Mouse (Mus musculus): ENCODE results near the gene Tnfaip8l3. TPM values are rescaled to one million over a fixed set of nuclear protein-coding genes. Genes with fewer than 3 reads are reported as not detected.

Gene Tnfaip8l3
- polyA plus RNA-seq, 1 experiment from 2014 or later = 0.09 TPM

DNA sequence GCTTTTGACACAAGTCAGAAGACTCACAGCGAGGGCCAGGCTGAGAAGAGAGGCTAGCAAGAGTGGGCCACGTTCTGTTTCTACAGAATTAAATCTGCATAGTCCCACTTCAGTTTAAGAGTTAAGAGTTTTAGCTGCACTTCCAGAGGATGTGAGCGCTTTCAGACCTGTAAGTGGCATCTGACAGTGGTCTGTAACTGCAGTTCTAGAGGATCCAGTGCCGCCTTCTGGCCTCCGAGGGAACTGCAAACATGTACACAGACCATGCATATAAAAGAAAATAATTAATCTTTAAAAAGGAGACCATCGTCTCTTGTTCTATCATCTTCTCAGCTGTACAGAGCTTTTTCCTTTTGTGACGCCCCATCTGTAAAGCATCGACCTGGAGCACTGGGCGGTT lies 83.3 kb downstream of the Tnfaip8l3 start:
- Histone ChIP-seq H3K9ac (replicated peaks) (no peak overlapping the region), H3K27me3 (ENCODE audit: insufficient read depth, low read length) (no peaks in the 10 kb centered on the region), H3K36me3 (replicated peaks; ENCODE audit: insufficient read depth, low read length) (no peaks in the 10 kb centered on the region), H3K4me1 (ENCODE audit: insufficient read depth) (no peaks in the 10 kb centered on the region), H3K27ac (ENCODE audit: low read depth) (no peak overlapping the region), H3K4me3 (ENCODE audit: low read depth, low read length) (no peak overlapping the region), H3K4me2 (ENCODE audit: low read depth, low read length) (no peak overlapping the region), H3K9me3 (ENCODE audit: low read length) (no peaks in the 10 kb centered on the region)
- DNase-seq (peak; percentile 46), ATAC-seq (no peak)
- 36% methylated on average over 9 of the region's 9 CpGs for WGBS (ENCODE audit: insufficient replicate concordance)
- TF ChIP-seq CTCF (IDR thresholded peaks at IDR 0.05; ENCODE audit: low read depth) (peak; percentile 60), EP300 (IDR thresholded peaks at IDR 0.05; ENCODE audit: low read depth) (no peak)

DNA sequence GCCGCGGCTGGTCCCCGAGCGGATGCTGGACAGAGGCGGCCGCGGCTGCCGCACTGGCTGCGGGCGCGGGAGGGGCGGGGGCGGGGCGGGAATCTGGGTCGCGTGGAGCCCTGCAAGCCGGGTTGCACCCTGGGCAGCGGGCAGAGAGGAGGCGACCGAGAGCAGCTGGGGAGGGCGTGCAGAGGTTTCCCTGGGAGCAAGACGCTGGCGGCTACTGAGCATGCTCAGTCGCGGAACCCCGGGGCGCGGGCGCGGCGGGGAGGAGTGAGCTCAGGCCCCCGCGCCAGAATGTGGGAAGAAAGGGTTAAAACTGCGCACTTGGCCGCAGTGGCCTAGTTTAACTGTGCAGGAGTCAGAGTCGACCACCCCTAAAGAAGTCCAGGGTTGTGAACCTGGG lies 93.1 kb downstream of the Tnfaip8l3 start, which contains the start of gene Elmod1:
Gene Elmod1, minus strand, starts transcription at position 180 of the 397 bp plus-strand sequence.
- no peaks in the 10 kb centered on the region for H3K9me3 ChIP-seq (ENCODE audit: low read length)
- H3K4me2 ChIP-seq (ENCODE audit: low read depth, low read length) = peak within 1 kb of the TSS; percentile 58
- ATAC-seq (no peak), DNase-seq (peak; percentile 29)
- no peak within 1 kb of the TSS for H3K9ac ChIP-seq (replicated peaks)
- no peak within 1 kb of the TSS for H3K27ac ChIP-seq (ENCODE audit: low read depth)
- under 1% methylated on average over 36 of the region's 36 CpGs for WGBS (ENCODE audit: insufficient replicate concordance)
- H3K36me3 ChIP-seq (replicated peaks; ENCODE audit: insufficient read depth, low read length) = no peaks in the 10 kb centered on the region
- H3K4me3 ChIP-seq (ENCODE audit: low read depth, low read length) = peak within 1 kb of the TSS; percentile 33
- no peaks in the 10 kb centered on the region for H3K4me1 ChIP-seq (ENCODE audit: insufficient read depth)
- H3K27me3 ChIP-seq (ENCODE audit: insufficient read depth, low read length) = peaks cover 34% of the 10 kb centered on the region
- TF ChIP-seq EP300 (IDR thresholded peaks at IDR 0.05; ENCODE audit: low read depth) = no peak
- no peak for TF ChIP-seq CTCF (IDR thresholded peaks at IDR 0.05; ENCODE audit: low read depth)

DNA sequence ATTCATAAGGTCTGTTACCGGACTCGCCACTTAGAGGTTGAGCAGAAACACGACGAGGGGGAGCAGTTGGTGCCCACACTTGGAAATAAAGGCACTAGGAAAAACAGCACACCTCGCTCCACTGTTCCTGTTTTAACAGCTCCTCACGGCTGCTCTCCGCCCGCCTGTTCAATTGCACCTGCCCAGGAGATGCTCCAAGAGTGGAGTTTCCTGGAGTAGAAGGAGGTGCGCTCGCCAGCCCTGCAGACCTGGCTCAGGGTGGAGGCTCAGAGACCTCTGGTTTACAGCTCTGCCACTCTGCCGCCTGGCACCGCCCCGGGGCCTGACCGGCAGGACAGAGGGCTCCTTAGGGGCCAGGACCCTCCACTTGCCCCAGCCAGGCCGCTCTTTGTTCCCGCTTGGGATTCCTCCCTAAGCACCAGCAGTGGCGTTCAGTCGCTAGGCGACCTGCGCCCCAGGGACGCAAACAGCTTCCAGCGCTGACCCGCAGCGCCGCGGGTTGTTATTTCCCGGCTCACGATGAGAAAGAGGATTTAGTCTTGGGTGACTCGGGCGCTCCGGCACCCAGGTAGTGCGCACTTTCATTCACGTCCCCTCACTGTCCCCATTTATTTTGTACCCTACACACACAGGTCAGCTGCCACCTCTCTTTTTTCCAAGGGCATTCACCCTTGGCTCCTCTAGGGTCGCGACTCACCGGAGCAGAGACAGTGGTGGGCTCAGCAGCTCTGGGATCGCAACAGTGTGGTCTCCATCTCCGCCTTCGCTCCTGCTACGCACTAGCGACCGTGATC lies 93.7 kb downstream of the Tnfaip8l3 start:
- Histone ChIP-seq H3K9ac (replicated peaks) (no peak overlapping the region), H3K4me1 (ENCODE audit: insufficient read depth) (no peaks in the 10 kb centered on the region), H3K27ac (ENCODE audit: low read depth) (no peak overlapping the region), H3K4me2 (ENCODE audit: low read depth, low read length) (peak overlapping the region; percentile 58), H3K27me3 (ENCODE audit: insufficient read depth, low read length) (peaks cover 34% of the 10 kb centered on the region), H3K4me3 (ENCODE audit: low read depth, low read length) (peak overlapping the region; percentile 33), H3K36me3 (replicated peaks; ENCODE audit: insufficient read depth, low read length) (no peaks in the 10 kb centered on the region), H3K9me3 (ENCODE audit: low read length) (no peaks in the 10 kb centered on the region)
- no peak for ATAC-seq
- TF ChIP-seq EP300 (IDR thresholded peaks at IDR 0.05; ENCODE audit: low read depth) (no peak), CTCF (IDR thresholded peaks at IDR 0.05; ENCODE audit: low read depth) (no peak)
- DNase-seq = no peak
- WGBS (ENCODE audit: insufficient replicate concordance) = 3% methylated on average over 42 of the region's 42 CpGs

DNA sequence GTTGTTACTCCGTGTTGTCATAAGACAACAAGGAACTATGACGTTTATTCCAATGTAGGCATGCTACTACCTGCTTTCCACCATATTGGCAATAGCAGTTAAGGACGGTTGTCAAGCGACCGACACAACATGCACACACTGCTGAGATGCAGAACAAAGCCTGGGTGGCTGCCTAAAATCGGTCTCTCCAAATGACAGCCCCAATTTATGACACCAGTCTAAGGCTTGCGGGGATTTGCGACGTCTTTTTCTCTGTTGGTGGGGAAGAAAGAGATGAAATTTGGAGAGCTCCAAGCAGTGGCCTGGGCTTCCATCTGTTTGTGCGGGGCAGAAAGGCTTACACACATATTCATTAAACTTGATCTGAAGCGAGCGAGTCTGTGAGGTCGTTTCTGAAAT lies 94.3 kb downstream of the Tnfaip8l3 start:
- ATAC-seq (no peak), DNase-seq (no peak)
- no peaks in the 10 kb centered on the region for H3K4me1 ChIP-seq (ENCODE audit: insufficient read depth)
- H3K9me3 ChIP-seq (ENCODE audit: low read length) = no peaks in the 10 kb centered on the region
- H3K4me2 ChIP-seq (ENCODE audit: low read depth, low read length) = no peak overlapping the region
- H3K36me3 ChIP-seq (replicated peaks; ENCODE audit: insufficient read depth, low read length) = no peaks in the 10 kb centered on the region
- peaks cover 34% of the 10 kb centered on the region for H3K27me3 ChIP-seq (ENCODE audit: insufficient read depth, low read length)
- no peak overlapping the region for H3K4me3 ChIP-seq (ENCODE audit: low read depth, low read length)
- no peak overlapping the region for H3K9ac ChIP-seq (replicated peaks)
- no peak overlapping the region for H3K27ac ChIP-seq (ENCODE audit: low read depth)
- WGBS (ENCODE audit: insufficient replicate concordance) = 23% methylated on average over 13 of the region's 13 CpGs
- no peak for TF ChIP-seq CTCF (IDR thresholded peaks at IDR 0.05; ENCODE audit: low read depth)

Other genes starting within 250 kb of the Tnfaip8l3 start
- gene Sln, start 218.2 kb downstream of the Tnfaip8l3 start, polyA plus RNA-seq (2015; fragmentation: Nextera tagmentation; extraction: Ambion mirVana) = 0.85 and 16.9 TPM in 2 replicates
- gene Elmod1, start 93.1 kb downstream of the Tnfaip8l3 start, polyA plus RNA-seq (2015; fragmentation: Nextera tagmentation; extraction: Ambion mirVana) = 0.06 and 0.13 TPM in 2 replicates
- gene Cyp19a1, start 199.7 kb upstream of the Tnfaip8l3 start, polyA plus RNA-seq (2015; fragmentation: Nextera tagmentation; extraction: Ambion mirVana) = not detected in 2 replicates
- gene Gldn, start 218.1 kb upstream of the Tnfaip8l3 start, polyA plus RNA-seq (2015; fragmentation: Nextera tagmentation; extraction: Ambion mirVana) = not detected in 2 replicates